Mouse (Mus musculus) 416B (cell line): ENCODE measurements around the gene Limd1.

Experiments
- DNase-seq: peaks from one replicate; pipeline ENCODE4 v3.0.0; 2011; ENCODE audit warnings: low read depth

Limd1 gene

DNA sequence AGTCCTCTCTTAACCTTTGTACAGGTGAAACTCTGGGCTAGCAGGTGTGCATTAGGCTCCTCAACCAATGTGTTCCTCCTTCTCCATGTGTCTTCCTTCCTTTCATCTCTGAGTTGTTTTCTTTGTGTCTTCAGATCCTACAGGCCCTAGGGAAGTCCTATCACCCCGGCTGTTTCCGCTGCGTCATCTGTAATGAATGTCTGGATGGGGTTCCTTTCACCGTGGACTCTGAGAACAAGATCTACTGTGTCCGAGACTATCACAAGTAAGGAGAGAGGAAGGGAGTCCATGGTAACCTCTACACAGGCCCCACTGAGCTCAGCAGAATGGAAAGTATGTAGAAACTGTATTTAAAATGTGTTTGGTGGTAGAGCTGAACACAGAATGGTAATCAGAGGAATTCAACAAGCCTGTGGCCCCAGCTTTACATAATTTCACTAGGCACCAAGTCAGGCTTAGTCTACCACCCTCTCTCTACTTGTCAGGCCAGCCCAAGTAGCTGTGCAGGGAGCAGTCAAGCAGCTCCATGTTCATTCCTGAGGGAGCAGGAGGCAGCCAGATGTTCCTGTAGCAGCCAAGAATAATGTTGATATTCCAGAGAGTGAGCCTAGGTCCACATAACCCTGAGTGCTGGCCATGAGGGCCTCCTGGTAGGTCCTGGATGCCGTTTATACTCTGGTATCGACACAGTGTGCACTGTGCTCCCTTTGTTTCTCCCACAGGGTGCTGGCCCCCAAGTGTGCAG, 38.3 kb downstream of the Limd1 start:
- no peak for DNase-seq

DNA sequence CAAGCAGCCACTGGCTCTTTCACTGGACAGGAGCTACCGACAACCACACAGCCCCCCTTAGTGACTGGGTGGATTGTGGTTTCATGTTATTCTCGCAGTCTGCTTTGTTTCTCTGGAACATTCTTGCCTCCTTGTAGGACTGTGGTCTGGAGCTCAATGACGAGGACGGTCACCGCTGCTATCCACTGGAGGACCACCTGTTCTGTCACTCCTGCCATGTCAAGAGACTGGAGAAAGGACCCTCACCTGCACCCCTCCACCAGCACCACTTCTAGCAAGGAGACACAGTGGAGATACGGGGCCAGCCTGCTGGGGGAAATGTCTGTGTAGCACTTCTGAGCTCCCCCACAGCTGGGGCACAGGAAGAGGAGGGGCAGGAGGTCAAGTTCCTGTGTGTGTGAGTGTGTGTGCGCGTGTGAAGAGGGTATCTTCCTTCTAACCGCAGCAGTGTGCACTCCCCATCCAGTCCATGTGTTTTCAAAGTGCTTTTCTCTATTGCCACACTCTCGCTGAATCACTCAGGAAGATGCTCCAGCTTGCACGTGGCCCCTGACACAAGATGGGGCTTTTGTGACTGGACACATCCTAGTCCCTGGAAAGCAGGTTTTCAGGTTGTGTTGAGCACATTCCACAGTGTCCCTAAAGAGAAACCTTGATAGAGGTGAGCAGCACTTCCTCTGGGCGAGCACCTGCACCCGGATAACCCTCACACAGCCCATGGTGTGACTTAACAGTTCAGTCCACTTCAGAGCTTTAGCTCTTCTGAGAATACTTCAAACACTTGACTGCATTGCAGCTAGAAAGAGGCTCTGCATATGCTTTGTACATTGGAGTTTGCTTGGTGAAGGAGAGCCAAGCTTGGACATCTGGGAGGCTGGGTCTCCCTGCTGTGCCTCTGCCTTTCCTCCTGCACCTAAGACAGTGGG, 40.7 kb downstream of the Limd1 start:
- DNase-seq: peak; percentile 74

DNA sequence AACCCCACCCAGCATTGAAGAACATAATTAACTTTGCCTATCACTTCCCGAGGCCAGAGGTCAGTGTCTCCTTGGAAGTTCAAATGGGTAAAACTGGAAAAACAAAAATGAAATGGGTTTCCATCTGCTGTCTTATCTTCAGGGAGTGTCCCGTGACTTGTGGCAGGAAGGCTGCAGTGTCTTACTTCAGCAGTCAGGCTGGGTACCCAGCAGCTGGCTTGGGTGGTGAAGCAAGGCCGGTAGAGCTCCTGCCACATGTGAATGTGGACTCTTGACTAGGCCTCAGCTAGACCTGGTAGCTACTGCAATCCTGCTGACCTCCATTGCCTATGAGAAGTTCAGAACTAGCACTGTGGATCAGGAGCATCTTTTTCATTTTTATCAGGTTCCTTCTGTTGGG, 42.2 kb downstream of the Limd1 start:
- DNase-seq: no peak

DNA sequence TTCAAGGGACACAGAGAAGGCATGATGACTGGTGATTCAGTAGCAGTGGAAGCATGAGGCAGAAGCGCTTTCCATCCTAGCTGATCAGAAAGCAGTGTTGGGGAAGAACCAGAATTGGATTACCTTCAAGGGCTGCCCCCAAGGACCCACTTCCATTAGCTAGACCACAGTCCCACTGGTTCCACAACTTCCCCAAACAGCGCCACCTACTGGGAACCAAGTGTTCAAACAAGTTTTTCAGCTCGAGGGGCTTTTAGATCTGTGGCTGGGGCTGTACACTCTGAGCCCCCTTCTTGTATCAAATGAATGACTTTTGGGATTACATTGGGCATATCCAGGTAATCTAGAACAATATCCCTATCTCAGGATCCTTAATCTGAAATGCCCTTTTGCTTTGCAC, 45.2 kb downstream of the Limd1 start:
- peak; percentile 64 for DNase-seq

DNA sequence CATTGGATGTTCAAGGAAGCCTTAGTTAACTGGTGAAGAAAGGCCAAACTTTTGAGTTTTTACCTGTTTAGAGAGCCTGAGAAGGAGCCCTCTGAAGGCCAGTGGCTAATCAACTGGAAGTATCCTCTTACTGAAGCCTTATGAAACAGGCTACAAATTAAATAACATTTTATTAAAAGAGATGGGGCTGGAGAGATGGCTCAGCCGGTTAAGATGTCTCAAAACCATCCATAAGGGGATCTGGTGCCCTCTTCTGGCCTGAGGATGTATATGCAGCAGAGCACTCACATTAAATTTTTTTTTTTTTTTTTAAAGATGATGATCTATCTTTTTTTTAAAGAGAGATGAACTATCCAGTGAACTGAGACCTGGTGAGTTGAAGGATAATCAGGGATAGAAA, 46.6 kb downstream of the Limd1 start:
- DNase-seq: peak; percentile 85

DNA sequence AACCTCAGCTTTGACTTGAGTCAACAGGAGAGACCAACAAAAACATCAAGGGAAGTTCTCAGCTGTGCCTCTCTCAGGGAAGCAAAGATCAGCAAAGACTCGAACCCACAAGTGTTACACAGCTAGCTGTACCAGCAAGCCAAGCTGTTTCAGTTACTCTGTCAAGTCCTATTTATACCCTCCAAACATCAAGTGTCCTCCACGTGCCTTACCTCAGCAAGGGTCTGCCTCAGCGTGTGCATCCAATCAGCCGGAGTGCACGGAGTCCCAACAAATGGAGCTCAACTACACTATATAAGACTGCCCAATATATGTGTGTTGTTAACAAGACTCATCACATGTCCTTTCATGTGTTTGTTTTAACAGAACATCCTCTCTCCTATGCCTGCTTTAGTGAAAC, 48.0 kb downstream of the Limd1 start:
- DNase-seq: no peak

DNA sequence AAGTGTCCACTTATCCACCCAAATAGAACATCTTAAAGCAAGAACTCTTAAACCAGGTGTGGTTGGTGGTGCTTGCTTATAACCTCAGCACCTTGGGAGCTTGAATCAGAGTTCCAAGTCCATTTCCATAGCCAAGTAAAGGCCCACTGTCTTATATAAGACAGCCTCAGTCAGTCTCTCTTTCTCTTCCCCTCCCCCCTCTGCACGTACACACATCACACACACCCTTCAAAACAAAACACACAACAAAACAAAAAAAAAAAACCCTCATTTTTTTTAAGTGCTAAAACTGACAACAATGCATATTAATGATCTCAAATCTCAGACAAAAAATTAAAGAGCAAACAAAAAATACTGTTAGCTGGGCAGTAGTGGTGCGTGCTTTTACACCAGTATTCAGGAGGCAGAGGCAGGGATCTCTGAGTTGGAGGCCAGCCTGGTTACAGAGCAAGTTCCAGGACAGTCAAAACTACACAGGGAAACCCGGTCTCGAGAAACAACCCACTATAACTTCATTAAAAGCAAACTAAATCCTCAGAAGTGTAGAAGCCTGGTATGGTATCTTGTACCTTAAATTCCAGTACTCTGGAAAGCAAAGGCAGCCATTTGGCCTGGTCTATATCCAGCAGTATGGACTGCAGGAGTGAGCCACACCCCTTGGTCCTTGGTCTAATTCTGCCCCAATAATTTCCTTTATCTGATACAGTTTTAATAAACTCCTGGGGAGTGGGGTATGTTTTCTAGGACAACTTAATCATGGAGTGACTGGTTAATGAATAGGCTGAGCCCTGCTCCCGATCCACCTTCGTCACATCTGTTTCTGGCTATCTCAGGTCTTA, 49.8 kb downstream of the Limd1 start:
- peak; percentile 64 for DNase-seq

DNA sequence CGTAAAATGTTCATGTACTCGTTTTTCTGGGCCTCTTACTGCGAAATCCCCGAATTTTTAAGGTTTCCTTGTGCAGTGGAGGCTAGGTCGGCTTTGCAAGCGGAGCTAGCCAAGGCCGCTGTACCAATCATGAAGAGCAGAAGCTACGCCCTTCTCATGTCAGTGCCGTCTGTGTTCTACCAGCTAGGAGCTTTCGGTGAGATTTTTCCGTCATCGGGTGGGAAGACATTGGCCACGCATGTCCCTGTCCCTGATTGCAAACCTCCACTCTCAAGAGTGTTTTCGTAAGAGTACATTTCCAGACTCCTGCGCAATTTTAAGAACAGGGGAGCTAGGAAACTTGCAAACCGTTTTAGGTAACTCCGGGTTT, 50.4 kb downstream of the Limd1 start:
- no peak for DNase-seq

DNA sequence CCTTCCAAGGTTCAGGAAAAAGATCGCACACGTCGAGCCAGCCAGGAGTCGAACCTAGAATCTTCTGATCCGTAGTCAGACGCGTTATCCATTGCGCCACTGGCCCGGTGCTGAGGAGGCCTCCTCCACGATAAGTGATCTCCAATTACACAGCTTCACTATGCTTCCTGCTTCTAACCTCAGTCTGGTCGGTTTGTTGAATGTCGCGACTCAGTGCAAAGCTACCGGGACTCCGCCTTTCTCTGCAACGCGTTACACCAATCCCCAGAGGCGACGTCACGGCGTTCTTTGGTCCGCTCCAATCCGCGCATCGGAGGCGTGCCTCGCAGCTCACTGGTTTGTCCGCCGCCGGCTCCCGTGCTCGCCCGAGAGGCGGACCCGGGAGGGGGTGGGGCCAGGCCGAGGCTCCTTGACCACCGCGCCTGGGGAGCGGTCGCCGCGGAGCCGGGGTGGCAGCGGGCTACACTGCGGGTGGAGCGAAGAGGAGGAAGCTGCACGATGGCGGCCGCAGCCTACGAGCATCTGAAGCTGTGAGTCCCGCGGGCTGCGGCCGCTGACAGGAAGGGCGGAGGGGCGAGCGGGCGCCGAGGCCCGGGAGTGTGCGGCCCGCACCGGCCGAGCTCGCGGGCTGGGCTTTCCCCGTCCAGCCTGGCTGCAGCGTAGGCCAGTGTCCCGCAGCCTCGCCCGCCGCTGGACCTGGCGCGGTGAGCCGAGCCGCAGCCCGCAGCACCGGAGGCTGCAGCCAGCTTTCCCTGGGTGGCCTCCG, 51.1 kb downstream of the Limd1 start, which contains the start of gene Sacm1l:
Sacm1l (plus strand) TSS at position 368 of the 766 bp plus-strand sequence.
- peak; percentile 100 for DNase-seq

DNA sequence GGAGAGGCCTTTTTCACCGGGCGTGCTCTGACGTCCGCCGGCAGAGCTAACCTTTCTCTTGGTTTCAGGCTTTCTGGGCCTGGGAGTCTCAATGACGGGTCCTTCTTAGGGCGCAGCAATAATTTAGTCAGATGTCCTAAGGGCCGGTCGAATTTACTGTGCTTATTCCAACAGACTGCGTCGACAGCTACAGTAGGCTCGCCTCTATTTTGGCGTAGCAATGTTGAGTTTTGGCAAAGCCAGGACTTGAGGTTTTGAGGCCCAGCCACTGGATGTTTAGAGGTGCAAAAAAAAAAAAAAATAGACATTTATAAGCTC, 51.6 kb downstream of the Limd1 start:
- DNase-seq: peak; percentile 51

DNA sequence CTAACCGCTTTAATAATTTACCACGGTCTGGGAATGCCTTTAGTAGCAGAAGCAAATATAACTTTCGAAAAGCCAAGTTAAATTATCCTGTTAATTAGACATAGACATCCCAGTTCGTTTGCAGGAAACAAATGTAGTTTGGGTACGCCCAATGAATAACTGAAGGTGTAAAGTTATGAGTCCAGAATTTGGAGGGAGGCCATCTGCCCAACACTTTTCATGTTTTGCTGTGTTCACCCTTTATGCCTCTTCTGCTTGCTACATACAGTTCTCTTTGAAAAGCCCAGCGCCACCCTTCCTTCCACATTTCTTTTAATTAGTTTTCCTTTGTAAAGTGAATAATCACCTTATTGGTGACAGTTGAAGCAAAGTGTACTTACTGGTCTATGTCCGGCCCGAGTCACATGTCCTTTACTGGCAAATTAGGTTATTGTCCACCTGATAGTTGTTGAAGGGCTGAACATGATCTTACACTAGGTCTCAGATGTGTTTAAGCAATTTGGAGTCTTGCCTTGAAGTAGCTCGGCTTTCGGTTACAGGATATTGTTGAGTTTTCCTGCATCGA, 52.1 kb downstream of the Limd1 start:
- peak; percentile 66 for DNase-seq

DNA sequence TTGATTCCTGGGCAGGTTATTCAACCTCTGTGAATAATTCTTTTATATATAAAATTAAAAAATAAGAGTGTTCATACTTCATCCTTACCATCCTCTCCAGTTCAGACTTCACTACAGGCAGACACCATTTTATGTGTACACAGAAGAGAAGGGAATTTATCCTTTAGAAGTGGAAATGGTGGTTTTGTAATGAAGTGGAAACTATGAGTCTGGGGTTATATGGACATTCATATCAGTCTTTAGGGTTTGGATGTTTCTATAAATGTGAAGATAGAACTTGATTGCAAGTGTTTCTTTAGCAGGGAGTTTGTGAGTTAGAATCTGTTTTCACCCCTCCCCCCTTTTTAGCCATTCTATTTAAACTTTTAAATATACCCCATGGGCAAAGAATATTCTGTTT, 52.7 kb downstream of the Limd1 start:
- DNase-seq: peak; percentile 51

DNA sequence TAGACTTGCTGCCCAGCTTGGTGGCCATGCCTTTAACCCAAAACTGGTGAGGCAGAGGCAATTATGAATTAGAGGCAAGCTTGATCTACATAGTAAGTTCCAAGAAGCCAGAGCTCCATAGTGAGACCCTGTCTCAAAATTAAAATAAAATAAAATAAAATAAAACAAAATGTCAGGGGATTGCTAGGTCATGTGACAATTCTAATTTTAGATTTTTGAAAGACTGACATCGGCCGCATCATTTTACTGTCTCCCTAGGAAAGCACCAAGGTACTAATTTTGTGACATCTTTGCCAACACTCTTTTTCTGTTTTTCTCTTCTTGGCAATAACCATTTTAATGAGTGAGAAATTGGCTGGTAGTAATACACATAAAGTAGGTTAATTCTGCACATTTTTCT, 58.1 kb downstream of the Limd1 start:
- no peak for DNase-seq

DNA sequence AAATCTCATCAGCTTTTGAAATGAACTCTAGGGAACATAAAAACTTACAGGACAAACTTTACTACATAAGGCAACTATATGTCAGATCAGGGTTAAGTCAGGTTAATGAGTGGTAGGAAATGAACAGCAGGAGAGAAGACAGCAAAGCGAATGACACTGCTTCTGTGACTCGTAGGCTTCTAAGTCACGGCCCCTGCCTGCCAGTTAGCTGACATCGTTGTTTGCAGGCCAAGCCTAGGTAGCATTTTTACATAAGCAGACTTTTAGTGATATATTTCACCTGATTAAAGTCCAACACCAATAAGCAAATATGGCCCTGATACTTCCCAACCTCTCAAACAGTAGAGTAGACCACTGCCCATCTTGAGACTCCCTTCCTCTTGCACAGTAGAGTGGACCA, 59.7 kb downstream of the Limd1 start:
- DNase-seq: peak; percentile 42

DNA sequence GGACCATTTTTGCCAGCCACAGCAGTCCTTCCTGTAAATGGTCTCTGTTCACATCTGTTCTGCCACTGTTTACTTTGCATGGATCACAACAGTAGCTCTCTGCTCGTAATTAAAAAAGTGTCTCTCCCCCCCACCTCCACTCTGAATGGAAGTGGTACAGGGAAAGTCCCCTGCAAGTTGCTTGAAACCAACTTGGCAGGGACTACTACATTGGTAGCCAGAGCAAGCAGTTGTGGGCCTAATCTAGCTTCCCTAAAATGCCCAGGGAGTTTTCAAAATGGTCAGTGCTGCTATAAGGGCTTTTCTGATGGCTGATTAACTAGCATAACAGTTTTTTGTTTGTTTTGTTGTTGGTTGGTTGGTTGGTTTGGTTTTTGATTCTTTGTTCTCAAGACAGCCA, 60.6 kb downstream of the Limd1 start:
- DNase-seq: no peak

DNA sequence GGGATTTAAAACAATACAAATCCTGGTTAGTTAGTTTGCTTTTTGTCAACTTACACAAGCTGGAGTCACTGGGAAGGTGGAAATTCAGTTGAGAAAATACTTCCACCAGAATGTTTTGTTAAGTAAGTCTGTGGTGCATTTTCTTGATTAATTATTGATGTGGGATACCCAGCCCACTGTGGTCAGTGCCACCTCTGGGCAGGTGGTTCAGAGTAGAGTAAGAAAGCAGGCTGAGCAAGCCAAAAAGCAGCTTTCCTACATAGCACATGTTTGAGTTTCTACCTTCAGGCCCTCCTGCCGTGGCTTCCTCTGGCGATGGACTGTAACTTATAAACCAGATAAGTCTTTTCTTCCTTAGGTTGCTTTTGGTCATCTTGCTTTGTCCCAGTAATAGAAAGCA, 61.3 kb downstream of the Limd1 start:
- DNase-seq: no peak

DNA sequence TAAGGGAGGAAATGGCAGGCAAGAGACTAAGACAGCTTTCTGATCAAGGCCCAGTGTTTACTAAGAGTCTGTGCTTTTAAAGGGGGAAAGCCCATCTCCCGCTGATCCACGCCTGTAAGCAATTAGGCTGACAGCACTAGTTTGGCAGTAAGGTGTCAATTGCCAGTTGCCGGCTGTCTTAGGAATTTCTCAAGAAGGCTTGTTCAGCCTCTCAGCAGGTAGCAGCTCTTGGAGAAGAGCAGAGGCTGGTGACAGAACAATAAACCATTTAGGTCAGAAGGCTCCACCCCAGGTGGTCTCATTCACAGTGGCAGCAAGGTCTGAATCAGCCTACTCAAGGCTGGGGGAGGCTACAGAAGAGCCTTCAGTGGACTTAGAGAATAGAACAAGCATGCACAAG, 76.1 kb downstream of the Limd1 start:
- DNase-seq: no peak
